Mouse (Mus musculus) testis, adult 2 months (tissue): Measurements from ENCODE around the gene Usp21. TPM values are rescaled to one million over a fixed set of nuclear protein-coding genes. Genes with fewer than 3 reads are reported as not detected.

ENCODE experiments used
- H3K27ac ChIP-seq: fragments of 200-500 bp; 2 replicates; pipeline ENCODE4 v1.5.1; 2012; ENCODE audit warnings: low read depth, low read length; ENCODE audit not compliant: control insufficient read depth, insufficient read depth
- H3K27me3 ChIP-seq: fragments of 200-500 bp; 2 replicates; pipeline ENCODE4 v1.6.1; 2012; ENCODE audit warnings: mild to moderate bottlenecking, low read length, moderate library complexity; ENCODE audit not compliant: control insufficient read depth, insufficient read depth
- H3K36me3 ChIP-seq: fragments of 200-500 bp; 2 replicates; pipeline ENCODE4 v1.6.1; 2012; ENCODE audit warnings: mild to moderate bottlenecking, low read length; ENCODE audit not compliant: control insufficient read depth, insufficient read depth
- H3K4me1 ChIP-seq: fragments of 200-500 bp; 2 replicates; pipeline ENCODE4 v1.6.1; 2012; ENCODE audit warnings: low read length; ENCODE audit not compliant: control insufficient read depth, insufficient read depth
- H3K4me3 ChIP-seq: fragments of 200-500 bp; 2 replicates; pipeline ENCODE4 v1.5.1; 2012; ENCODE audit warnings: low read depth, mild to moderate bottlenecking, low read length, moderate library complexity, mixed read lengths; ENCODE audit not compliant: control insufficient read depth
- CTCF ChIP-seq: fragments of 200-500 bp; IDR thresholded peaks from 2 replicates; pipeline ENCODE4 v1.5.1; 2012; ENCODE audit warnings: low read depth, mild to moderate bottlenecking, inconsistent platforms, low read length, moderate library complexity; ENCODE audit not compliant: control insufficient read depth, insufficient read depth, insufficient replicate concordance
- POLR2A ChIP-seq: fragments of 200-500 bp; IDR thresholded peaks from 2 replicates; pipeline ENCODE4 v1.6.1; 2012; ENCODE audit warnings: low read depth, mild to moderate bottlenecking, inconsistent platforms, low read length, moderate library complexity; ENCODE audit not compliant: control insufficient read depth
- polyA plus RNA-seq: library from polyadenylated mRNA; depleted of rRNA; stranded (reverse); fragments of >200 nt; gene quantifications from 2 replicates; pipeline ENCODE4 v1.2.3, GENCODE M21; 2012

Gene Usp21
- polyA plus RNA-seq, 1 experiment = 38.7 TPM

DNA sequence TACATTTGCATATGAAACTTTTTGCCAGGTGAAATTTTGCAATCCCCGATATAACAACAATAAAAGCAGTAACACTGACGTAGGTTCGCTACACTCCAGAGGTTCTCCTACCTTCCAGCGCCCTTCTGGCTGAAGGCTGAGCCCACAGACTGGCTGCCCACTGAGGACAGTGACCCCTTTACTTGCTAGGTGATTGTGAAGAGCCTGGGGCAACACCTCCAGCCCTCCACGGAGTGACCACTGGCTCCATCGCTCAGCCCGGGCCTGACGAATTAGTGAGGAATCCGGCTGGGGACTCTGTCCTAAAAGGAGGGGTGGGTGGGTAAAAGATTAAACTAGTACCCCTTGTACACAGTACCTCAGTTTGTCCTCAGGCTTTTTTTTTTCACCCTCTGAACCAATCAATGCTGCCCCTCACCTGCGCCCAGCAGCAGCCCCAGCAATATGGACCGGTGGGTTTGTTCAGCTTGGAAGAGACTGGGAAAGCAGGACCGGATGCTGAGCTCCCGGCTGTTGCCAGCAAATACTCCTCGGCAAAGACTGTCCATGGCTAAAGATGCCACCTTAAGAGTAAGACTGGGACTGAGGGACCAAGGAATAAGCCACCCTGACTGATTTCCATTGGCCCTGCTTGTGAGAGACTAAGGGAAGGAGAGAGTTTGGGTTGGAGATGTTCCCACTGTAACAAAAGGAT lies 8.6 kb downstream of the Usp21 start:
- Histone ChIP-seq H3K27me3 (no peaks in the 10 kb centered on the region), H3K4me3 (no peak overlapping the region), H3K36me3 (no peaks in the 10 kb centered on the region; the same call in 1 of the 2 replicates), H3K4me1 (peaks cover 15% of the 10 kb centered on the region), H3K27ac (no peak overlapping the region)
- TF ChIP-seq POLR2A (no peak), CTCF (no peak)

GRCm38 (mm10) chr1:171278436-171278835 lies 9.4 kb downstream of the Usp21 start:
- TF ChIP-seq POLR2A = no peak
- no peak for TF ChIP-seq CTCF
- H3K4me3 ChIP-seq = no peak overlapping the region
- peaks cover 2% of the 10 kb centered on the region for H3K36me3 ChIP-seq

GRCm38 (mm10) chr1:171277736-171278135 lies 10.1 kb downstream of the Usp21 start:
- TF ChIP-seq POLR2A (no peak), CTCF (no peak)
- H3K27me3 ChIP-seq = no peaks in the 10 kb centered on the region
- H3K36me3 ChIP-seq = peaks cover 2% of the 10 kb centered on the region
- H3K27ac ChIP-seq = no peak overlapping the region
- H3K4me1 ChIP-seq = peaks cover 15% of the 10 kb centered on the region
- no peak overlapping the region for H3K4me3 ChIP-seq

More at GRCm38 (mm10) chr1:171278436-171278835, 9.4 kb downstream of the Usp21 start:
- H3K27me3 ChIP-seq = no peaks in the 10 kb centered on the region
- H3K4me1 ChIP-seq = peaks cover 15% of the 10 kb centered on the region
- H3K27ac ChIP-seq = no peak overlapping the region

DNA sequence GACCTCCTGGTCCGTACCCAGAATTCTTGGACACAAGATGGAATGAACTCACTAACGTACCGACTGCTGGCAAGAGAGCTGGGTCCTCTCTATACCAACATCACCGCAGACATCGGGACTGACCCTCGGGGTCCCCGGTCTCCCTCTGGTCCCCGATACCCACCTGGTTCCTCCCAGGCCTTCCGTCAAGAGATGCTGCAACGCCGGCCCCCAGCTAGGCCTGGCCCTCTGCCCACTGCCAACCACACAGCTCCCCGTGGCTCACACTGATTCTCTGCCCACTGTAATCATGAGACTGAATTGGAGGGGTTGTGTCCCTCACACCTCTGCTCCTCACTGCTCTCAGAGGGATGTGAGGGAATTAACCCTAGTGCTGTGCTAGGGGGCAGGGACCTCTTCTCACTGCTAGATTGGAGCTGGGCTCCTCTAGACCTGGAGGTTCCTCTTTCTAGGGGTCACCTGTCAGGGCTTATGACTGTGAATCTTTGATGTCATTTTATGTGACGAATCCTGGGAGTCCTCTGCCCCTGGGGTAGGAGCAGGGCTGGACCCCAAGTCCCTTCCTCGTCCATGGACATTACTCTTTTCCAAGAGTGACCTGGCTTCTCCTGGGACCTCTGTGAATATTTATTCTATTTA lies 11.6 kb downstream of the Usp21 start:
- TF ChIP-seq POLR2A (no peak), CTCF (no peak)
- no peak overlapping the region for H3K4me3 ChIP-seq
- H3K4me1 ChIP-seq = peaks cover 12% of the 10 kb centered on the region
- peaks cover 2% of the 10 kb centered on the region for H3K36me3 ChIP-seq
- no peaks in the 10 kb centered on the region for H3K27me3 ChIP-seq
- H3K27ac ChIP-seq = no peak overlapping the region

DNA sequence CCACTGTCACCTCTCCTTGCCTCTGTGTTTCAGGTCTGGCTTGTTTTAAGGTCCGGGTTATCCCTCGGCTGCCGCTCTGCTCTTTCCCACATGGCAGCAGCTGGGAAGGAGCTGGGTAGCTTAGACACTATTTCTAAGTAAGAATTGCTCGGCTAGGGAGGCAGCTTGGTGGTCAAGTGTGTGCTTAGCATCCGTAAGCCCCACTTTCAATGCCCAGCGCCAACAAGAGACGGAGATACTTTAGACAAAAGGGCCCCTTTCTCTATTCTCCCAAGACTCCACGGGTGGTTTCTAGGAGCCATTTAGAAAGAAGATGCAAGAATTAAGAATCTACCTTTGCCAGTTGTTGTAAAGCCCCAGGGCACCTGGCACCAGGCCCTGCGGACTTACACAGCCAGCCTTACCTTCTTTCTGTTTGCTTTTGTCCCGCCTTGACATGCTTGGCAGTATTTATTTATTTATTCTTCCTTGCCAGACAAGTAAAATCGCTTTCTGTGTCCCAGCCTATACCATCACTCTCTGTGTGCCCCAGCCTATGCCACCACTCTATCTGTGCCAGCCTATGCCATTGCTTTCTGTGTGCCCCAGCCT lies 12.6 kb downstream of the Usp21 start:
- Histone ChIP-seq H3K27ac (no peak overlapping the region), H3K36me3 (peaks cover 2% of the 10 kb centered on the region), H3K4me3 (no peak overlapping the region), H3K4me1 (peaks cover 12% of the 10 kb centered on the region), H3K27me3 (no peaks in the 10 kb centered on the region)
- no peak for TF ChIP-seq CTCF
- no peak for TF ChIP-seq POLR2A

DNA sequence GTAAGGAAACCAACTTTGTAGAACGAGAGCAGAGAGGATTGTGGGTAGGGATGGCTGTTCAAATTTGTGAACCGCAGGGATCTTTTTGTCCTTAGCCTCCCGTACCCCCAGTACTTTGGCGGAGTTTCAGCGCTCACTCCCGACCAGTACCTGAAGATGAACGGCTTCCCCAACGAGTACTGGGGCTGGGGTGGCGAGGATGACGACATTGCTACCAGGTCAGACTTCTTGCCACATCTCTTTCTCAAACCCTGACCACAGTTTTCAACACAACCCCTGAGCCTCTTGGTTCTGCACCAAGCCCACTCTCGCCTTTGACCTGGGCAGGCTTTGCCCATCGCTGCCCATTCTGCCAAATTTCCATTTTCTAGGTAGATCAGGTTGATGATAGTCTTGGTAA lies 13.6 kb downstream of the Usp21 start:
- Histone ChIP-seq H3K4me1 (peaks cover 9% of the 10 kb centered on the region), H3K27ac (no peak overlapping the region), H3K4me3 (no peak overlapping the region), H3K27me3 (no peaks in the 10 kb centered on the region), H3K36me3 (peaks cover 2% of the 10 kb centered on the region)
- TF ChIP-seq POLR2A = no peak
- TF ChIP-seq CTCF = no peak

DNA sequence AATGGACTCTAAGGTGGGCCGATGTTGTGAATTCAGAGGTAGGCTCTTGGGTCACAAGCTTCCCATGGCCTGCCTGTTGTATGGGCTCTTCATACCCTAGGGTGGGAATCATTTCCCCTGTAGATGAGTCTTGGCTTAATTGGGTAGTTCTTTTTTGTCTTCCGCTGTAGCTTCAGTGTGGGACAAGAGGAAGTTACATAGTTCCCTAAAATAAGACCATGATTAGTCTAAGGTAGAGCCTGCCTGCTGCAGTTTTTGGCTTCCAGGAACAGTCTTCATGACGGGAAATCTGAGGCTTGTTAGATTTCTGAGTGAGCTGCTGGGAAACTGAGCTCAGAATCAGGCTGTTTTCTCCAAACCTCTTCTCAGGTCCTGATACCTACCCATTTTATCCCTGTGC lies 15.7 kb downstream of the Usp21 start:
- no peak for TF ChIP-seq POLR2A
- TF ChIP-seq CTCF = no peak
- no peaks in the 10 kb centered on the region for H3K27me3 ChIP-seq
- peaks cover 9% of the 10 kb centered on the region for H3K4me1 ChIP-seq
- H3K36me3 ChIP-seq = peaks cover 2% of the 10 kb centered on the region
- H3K27ac ChIP-seq = no peak overlapping the region
- H3K4me3 ChIP-seq = no peak overlapping the region
